Mouse (Mus musculus) gastrocnemius, adult 2 months (tissue): ENCODE results near the gene 4930467E23Rik. TPM values are rescaled to one million over a fixed set of nuclear protein-coding genes. Genes with fewer than 3 reads are reported as not detected.
"Not testable (repeated sequence)": the region's sequence is repeated elsewhere in the genome, so short reads cannot be mapped to it uniquely, and the experiment has no call there.

Source experiments
- DNase-seq: peaks from one replicate; pipeline ENCODE4 v3.0.0; 2022
- H3K27ac ChIP-seq: fragments of 200-600 bp; 2 replicates; pipeline ENCODE4 v1.8.1; 2022; ENCODE audit warnings: mild to moderate bottlenecking
- H3K4me3 ChIP-seq: fragments of 200-600 bp; 2 replicates; pipeline ENCODE4 v1.8.1; 2022; ENCODE audit warnings: mild to moderate bottlenecking, moderate library complexity
- CTCF ChIP-seq: fragments of 200-600 bp; IDR thresholded peaks from 2 replicates; pipeline ENCODE4 v1.8.1; 2022; ENCODE audit warnings: antibody characterized with exemption, mild to moderate bottlenecking, moderate library complexity
- intact Hi-C: fragments of 180-260 bp; cut with DNase I; formaldehyde crosslinking; loops from one replicate; pipeline ENCODE4 v1.15.1; 2025
- total RNA-seq, 2 experiments: library from RNA; stranded (reverse); gene quantifications; 2 replicates each; pipeline ENCODE4 v1.2.3; 2021

4930467E23Rik gene
- total RNA-seq, 2 experiments from 2014 or later = 0.98 TPM; not detected in 1

DNA sequence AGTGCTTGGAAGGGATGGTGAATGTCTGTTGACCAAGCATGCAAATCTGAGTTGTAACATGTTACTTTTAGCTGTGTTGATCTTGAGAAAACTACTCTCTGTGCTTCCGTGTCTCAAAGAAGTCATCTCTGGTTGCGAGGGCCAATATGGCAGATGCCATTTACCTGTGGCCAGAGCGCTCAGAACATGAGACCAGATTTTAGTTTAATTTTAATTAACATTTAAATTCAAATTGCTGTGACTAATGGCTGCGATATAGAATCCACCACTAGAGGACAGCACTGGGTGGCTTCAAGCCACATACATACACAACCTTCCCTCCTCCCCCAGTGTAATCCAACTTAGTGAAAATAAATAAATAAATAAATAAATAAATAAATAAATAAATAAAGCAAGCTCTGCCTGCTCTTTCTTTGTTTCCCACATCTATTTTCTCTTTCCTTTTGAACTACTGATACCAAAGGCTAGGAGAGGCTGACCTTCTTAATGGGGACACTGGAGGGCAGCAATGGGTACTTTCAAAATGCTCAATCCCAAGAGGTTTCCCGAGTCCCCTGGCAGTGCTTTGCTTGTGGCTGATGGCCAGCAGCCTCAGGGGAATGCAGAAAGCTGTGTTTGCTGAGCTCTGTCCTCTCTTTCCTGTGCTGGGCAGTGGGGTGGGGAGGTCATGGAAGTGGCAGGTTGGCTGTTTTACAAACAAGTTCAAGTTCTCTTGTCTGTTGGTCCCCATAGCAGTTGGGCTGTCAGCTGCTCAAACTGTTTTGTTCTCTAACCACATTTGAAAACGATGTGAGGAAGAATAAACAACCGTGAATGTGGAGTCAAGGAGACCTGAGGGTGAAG, 22.2 kb upstream of the 4930467E23Rik start:
- peak; percentile 71 for TF ChIP-seq CTCF
- H3K4me3 ChIP-seq, intact Hi-C loops, H3K27ac ChIP-seq: not testable (repeated sequence)
- peak; percentile 83 for DNase-seq

DNA sequence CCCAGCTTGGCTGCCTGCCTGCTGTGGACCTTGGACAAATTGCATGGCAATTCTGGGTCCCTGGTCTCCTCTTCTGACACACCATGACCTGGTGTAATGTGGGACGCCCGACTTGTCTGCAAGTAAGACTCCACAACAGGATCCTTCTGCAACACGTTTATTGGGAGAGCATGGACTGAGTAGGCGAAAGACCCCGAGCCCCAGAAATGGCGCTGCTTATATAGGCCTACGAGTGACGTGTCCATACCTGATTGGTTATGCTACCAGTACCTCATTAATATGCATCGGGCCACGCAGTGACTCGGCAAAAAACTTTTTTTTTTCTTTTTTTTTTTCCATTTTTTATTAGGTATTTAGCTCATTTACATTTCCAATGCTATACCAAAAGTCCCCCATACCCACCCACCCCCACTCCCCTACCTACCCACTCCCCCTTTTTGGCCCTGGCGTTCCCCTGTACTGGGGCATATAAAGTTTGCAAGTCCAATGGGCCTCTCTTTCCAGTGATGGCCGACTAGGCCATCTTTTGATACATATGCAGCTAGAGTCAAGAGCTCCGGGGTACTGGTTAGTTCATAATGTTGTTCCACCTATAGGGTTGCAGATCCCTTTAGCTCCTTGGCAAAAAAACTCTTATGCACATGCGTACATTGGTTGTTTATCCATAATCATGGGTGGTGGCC, 21.5 kb upstream of the 4930467E23Rik start:
- H3K4me3 ChIP-seq, DNase-seq, H3K27ac ChIP-seq, intact Hi-C loops: not testable (repeated sequence)

DNA sequence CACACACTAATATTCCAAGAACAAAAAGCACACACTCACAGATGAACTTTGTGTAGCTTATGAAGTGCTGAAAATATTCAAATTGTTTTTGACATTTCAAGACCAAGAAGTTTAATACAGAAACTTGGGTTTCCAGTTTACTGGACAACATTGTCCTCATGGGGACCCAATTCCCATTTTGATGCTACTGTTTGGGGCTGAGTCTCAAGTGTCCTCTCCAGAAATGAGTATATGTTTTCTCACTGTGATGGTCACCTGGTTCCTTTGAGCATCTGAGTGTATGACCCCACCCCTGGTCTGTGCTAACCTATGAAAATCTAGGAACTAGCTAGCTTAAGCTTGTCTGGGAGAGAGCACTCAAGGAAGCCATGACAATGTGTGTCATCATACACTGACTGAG, 20.4 kb upstream of the 4930467E23Rik start:
- H3K4me3 ChIP-seq, intact Hi-C loops, DNase-seq, H3K27ac ChIP-seq: not testable (repeated sequence)

DNA sequence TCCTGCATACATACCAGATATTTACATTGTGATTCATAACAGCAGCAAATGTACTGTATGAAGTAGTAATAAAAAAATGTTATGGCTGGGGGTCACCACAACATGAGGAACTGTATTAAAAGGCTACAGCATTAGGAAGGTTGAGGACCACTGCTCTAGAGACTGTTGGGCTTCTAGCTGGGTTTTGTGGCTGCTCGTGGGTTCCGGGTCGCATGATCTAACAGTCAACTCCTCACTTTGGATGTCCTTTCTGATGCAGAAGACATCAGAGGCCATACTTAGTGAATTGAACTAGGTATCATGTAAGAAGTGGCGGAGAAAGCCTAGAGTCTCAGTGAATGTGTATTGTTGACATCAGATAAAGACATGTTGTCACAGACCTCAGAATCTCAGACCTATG, 19.9 kb upstream of the 4930467E23Rik start:
- peak; percentile 38 for DNase-seq
- H3K27ac ChIP-seq, intact Hi-C loops, H3K4me3 ChIP-seq: not testable (repeated sequence)

DNA sequence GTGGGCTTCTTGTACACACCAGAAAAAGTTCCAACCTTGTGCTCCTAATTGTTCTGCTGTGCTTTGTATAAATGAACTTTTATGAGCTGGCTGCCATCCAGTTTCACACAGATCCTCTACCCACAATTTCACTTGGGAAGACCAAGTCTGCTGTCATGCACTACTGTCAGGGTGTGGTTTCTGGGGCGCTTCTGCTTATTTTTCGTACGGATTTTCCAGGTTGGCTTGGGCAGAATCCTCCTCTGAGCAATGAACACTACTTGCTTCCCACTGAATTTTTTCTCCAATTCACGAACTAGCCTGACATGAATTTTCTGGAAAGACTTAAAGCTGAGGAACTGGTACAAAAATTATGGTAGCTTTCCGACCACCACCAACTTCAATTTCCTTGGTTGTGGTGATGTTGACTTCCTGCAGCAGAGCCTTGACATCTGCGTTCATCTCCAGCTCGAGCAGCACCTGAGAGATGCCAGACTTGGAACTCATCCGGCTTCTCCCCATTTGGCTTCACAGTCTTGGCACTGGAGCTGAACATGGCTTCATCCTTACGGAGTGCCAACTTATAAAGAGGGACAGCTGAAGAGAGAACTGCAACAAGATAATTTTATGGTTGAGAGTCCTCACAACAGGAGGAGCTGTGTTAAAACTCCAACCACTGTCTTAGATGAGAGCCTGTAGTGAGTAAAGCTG, 18.1 kb upstream of the 4930467E23Rik start:
- H3K4me3 ChIP-seq, intact Hi-C loops, H3K27ac ChIP-seq, DNase-seq: not testable (repeated sequence)

DNA sequence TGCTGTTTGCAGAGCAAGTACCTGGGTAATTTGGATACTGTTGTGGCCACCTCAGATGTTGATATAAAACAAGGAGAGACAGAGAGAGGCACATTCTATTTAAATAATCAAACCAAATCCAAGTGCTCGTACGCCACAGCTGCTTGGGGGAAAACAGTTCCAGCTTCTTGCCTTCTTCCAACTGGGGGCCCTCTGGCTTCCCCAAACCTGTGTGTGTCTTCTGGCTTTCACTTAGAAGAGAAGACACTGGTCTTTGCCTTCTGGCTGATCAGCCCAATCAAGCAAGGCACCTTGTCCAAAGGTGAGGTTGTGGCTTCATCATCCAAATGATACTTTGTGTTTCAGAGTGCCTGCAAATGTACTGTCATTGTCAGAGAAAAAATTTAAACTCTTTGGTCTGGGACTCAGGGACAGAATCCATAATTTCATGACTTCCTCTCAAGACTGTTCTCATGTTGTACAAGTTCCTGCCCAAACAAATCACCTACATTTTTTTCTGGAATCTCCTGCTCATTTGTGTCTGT, 17.1 kb upstream of the 4930467E23Rik start:
- H3K4me3 ChIP-seq, H3K27ac ChIP-seq, intact Hi-C loops, DNase-seq: not testable (repeated sequence)

DNA sequence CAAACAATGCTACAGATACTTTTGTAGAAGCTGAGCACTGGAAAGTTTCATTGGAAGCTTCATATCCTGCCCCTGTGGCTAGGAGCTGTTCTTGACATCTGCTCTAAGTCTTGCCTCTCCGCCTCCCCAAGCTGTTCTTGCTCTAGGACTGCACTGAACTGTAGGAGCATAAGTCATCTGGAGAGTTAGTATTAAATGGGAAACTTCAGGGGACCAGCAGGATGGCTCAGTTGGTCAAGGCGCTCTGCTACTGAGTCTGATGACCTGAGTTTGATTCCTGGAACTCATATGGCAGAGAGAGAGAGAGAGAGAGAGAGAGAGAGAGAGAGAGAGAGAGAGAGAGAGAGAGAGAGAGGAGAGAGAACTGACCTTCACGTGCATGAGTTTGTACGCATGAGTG, 16.6 kb upstream of the 4930467E23Rik start:
- intact Hi-C loops, H3K27ac ChIP-seq, DNase-seq, H3K4me3 ChIP-seq: not testable (repeated sequence)

DNA sequence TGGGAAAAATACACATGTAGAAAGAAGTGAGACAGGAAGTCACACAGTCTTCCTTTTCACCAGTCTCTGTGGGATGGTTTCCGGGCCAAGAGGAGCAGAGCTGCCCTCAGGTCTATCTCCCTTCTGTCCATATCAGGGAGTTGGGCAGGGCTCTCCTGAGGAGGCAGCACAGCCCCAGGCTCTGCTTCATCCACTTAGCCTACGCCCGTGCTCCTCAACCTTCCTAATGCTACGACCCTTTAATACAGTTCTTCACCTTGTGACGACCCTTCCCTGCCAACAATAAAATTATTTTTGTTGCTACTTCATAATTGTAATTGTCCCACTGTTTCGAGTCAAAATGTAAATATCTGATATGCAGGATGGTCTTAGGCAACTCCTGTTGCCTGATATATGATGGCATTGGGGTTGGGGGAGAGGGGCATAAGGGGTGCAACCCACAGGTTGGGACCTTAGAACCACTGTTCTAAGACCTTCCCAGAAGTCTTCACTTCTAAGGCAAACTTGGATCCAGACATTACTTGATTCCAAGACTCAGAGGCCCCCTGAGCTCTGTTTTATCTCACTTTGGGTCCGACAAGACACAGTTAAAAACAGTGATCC, 16.0 kb upstream of the 4930467E23Rik start:
- DNase-seq = peak; percentile 33
- H3K4me3 ChIP-seq, intact Hi-C loops, H3K27ac ChIP-seq: not testable (repeated sequence)

DNA sequence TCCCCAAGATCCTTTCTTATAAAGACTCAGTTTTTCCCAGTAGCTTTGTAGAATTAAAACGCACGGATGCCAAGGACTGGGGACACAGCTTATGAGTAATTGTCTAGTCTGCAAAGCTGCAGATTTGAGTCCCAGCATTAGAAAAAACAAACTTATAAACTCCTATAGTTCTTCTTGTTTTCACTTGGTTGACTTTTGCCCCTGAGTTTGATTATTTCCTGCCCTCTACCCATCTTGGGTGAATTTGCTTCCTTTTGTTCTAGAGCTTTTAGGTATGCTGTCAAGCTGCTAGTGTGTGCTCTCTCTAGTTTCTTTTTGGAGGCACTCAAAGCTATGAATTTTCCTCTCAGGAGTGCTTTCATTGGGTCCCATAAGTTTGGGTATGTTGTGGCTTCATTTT, 14.9 kb upstream of the 4930467E23Rik start:
- H3K27ac ChIP-seq, DNase-seq, intact Hi-C loops, H3K4me3 ChIP-seq: not testable (repeated sequence)

DNA sequence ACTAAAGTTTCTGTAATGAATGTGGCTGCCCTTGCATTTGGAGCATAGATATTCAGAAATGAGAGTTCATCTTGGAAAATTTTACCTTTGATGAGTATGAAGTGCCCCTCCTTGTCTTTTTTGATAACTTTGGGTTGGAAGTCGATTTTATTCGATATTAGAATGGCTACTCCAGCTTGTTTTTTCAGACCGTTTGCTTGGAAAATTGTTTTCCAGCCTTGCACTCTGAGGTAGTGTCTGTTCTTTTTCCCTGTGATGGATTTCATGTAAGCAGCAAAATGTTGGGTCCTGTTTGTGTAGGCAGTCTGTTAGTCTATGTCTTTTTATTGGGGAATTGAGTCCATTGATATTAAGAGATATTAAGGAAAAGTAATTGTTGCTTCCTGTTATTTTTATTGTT, 14.1 kb upstream of the 4930467E23Rik start:
- H3K4me3 ChIP-seq, DNase-seq, H3K27ac ChIP-seq, intact Hi-C loops: not testable (repeated sequence)

DNA sequence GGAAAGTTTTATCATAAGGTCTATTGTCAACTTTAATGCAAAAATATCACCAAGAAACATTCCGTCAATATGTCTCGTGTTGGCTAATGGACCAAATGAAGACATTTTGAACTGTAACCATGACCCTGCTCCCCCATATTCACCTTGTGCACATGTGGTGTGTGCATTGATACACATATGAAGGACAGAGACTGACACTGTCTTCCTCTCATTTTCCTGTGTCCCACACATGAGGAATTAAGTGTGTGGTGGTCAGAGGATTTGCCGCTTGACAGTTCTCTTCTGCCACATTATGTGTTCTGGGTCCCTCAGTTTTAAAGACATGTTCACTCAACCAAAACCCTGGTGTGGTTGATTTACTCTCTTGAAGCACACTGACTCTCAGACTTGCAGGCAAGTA, 11.5 kb upstream of the 4930467E23Rik start:
- H3K4me3 ChIP-seq, intact Hi-C loops, H3K27ac ChIP-seq, DNase-seq: not testable (repeated sequence)

DNA sequence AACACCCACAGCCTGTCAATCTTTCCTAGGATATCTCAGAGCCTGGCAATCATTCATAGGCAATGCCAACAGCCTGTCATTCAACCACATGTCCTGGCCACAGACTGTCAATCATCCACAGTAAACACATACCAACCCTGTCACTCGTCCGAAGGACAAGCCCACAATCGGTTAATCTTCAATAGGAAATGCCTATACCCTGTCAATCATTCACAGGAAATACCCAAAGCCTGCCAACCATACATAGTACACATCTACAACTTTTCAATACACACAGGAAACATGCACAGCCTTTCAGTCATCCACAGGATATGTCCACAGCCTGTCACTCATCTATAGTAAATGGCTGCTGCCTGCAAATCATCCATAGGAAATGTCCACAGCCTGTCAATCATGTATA, 9.9 kb upstream of the 4930467E23Rik start:
- H3K4me3 ChIP-seq, intact Hi-C loops, H3K27ac ChIP-seq: not testable (repeated sequence)
- DNase-seq = peak; percentile 26

DNA sequence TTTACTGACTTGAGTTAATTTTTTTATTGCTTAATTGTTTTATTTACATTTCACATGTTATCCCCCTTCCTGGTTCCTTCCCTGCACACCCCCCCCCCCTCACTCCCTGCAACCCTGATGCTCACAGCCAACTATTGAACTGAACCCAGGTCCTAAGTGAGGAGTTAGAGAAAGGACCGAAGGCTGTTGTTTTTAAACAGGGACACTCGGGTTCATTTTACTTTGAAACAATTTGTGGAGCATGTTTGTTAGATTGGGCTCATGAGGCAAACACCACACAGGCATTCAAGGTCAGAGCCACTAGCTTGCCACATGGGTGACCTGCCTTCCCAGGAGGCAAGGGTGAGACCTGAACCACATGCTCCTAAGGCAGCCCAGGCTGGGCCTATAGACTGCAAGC, 4.5 kb upstream of the 4930467E23Rik start:
- intact Hi-C loops, H3K4me3 ChIP-seq, H3K27ac ChIP-seq, DNase-seq: not testable (repeated sequence)

DNA sequence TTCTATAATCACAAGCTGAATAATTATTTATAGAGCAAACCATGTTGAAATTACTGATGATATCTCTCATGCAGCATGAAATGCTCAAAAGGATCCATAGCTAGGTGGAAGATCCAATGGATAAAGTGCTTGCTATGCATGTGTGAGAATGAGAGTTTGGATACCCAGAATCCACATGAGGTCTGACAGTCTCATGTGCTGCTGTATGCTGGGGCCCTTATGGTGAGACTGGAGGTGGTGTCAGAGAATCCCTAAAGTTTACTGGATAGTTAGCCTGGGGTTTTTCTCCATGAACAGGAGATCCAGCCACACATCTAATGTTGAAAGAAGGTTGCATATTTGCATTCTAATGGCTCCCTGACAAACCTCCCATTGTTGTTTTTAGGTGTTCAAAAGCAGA, 22.4 kb downstream of the 4930467E23Rik start:
- H3K4me3 ChIP-seq, H3K27ac ChIP-seq, intact Hi-C loops, DNase-seq: not testable (repeated sequence)

DNA sequence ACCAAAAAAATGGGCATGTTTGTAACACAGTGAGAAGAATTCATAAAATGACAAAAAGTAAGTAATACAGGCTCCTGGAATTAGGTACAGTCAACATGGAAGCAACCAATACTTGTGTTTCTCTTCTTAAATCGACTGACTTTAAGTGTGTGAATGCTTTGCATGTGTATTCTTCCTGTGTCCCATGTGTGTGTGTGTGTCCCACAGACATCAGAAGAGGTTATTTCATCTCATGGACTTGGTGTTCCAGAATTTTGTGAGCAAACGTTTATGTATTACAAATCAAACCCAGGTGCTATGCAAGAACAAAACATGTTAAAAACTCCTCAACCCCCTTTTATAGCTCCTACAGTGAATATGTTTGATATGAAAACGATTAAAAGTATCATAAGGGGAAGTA, 24.8 kb downstream of the 4930467E23Rik start:
- DNase-seq, intact Hi-C loops: not testable (repeated sequence)

DNA sequence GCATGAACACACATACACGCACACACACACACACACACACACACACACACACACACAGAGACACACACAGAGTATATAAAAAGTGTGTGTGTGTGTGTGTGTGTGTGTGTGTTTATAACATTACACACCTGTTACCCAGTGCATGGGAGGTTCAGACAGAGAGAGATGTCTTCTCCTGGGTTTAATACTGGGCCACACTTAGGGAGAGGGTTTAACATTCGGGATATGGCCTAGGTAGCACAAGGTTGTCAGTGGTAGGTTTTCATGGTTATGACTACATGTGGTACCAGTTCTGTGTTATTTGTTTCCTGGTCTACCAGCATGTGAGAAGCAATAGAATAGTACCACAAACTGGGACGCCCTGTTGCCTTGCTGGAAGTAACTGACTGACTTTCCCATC, 25.6 kb downstream of the 4930467E23Rik start:
- DNase-seq, intact Hi-C loops, H3K27ac ChIP-seq, H3K4me3 ChIP-seq: not testable (repeated sequence)

More for the DNA sequence above, 24.8 kb downstream of the 4930467E23Rik start:
- not testable (repeated sequence) for H3K27ac ChIP-seq, H3K4me3 ChIP-seq

DNA sequence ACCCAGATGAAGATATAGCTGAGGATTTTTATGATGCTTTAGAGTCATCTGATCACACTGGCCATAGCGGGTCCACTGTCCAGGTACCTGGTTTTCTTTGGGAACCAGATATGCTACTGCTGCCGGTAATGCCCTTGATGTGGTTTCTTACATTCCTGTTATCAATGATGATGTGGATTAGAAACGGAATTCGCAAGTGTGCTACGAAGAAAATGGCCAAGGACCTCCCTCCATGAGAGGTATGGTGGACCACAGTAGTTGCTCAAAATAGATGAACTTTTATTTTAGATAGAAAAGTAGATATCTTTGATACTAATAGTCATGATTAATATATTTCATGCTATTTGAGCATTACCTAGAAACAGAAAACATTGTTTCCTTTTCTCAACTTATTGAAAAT, 32.3 kb downstream of the 4930467E23Rik start:
- H3K4me3 ChIP-seq, H3K27ac ChIP-seq, intact Hi-C loops, DNase-seq: not testable (repeated sequence)
